Mouse (Mus musculus): Measurements from ENCODE around the gene Zc3h12d. TPM values are rescaled to one million over a fixed set of nuclear protein-coding genes. Genes with fewer than 3 reads are reported as not detected.

Gene Zc3h12d
- polyA plus RNA-seq, 1 experiment from 2014 or later, result 0.17 TPM

- WGBS, result 83% methylated on average over 2 of the region's 2 CpGs
- Histone ChIP-seq H3K27ac (replicated peaks) (no peak overlapping the region), H3K9ac (ENCODE audit: low read length) (no peak overlapping the region), H3K36me3 (ENCODE audit: control insufficient read depth, insufficient read depth, low read length) (peaks cover 29% of the 10 kb centered on the region), H3K4me2 (replicated peaks; ENCODE audit: low read depth) (no peak overlapping the region), H3K4me3 (ENCODE audit: low read depth, low read length) (no peak overlapping the region), H3K27me3 (ENCODE audit: control insufficient read depth, insufficient read depth, low read length) (no peaks in the 10 kb centered on the region), H3K4me1 (replicated peaks; ENCODE audit: control insufficient read depth, insufficient read depth) (no peaks in the 10 kb centered on the region), H3K9me3 (ENCODE audit: control insufficient read depth, low read length) (no peaks in the 10 kb centered on the region)
- no peak for DNase-seq (ENCODE audit: low spot score)
- no peak for TF ChIP-seq CTCF (IDR thresholded peaks at IDR 0.05; ENCODE audit: low read depth)
- no peak for TF ChIP-seq EP300 (optimal IDR thresholded peaks at IDR 0.05)
- ATAC-seq (ENCODE audit: low FRiP score, low TSS enrichment), result no peak
Measured at GRCm38 (mm10) chr10:7802519-7803140, 29.6 kb upstream of the Zc3h12d start.

- Histone ChIP-seq H3K9ac (ENCODE audit: low read length) (no peak overlapping the region), H3K4me3 (ENCODE audit: low read depth, low read length) (no peak overlapping the region), H3K27me3 (ENCODE audit: control insufficient read depth, insufficient read depth, low read length) (no peaks in the 10 kb centered on the region), H3K4me2 (replicated peaks; ENCODE audit: low read depth) (no peak overlapping the region), H3K4me1 (replicated peaks; ENCODE audit: control insufficient read depth, insufficient read depth) (no peaks in the 10 kb centered on the region), H3K27ac (replicated peaks) (no peak overlapping the region), H3K36me3 (ENCODE audit: control insufficient read depth, insufficient read depth, low read length) (peaks cover 19% of the 10 kb centered on the region), H3K9me3 (ENCODE audit: control insufficient read depth, low read length) (no peaks in the 10 kb centered on the region)
- 45% methylated on average over 2 of the region's 2 CpGs for WGBS
- TF ChIP-seq CTCF (IDR thresholded peaks at IDR 0.05; ENCODE audit: low read depth), result peak; percentile 82
- TF ChIP-seq EP300 (optimal IDR thresholded peaks at IDR 0.05), result no peak
- DNase-seq (ENCODE audit: low spot score) (peak; percentile 38), ATAC-seq (ENCODE audit: low FRiP score, low TSS enrichment) (0 out of 2 replicates have a peak, but pooled peaks have one; percentile 26)
Measured at GRCm38 (mm10) chr10:7809937-7810336, 22.3 kb upstream of the Zc3h12d start.

- no peaks in the 10 kb centered on the region for H3K27me3 ChIP-seq (ENCODE audit: control insufficient read depth, insufficient read depth, low read length)
- no peak overlapping the region for H3K27ac ChIP-seq (replicated peaks)
- H3K36me3 ChIP-seq (ENCODE audit: control insufficient read depth, insufficient read depth, low read length), result peaks cover 13% of the 10 kb centered on the region; the same call in 1 of the 2 replicates
- DNase-seq (ENCODE audit: low spot score) (no peak), ATAC-seq (ENCODE audit: low FRiP score, low TSS enrichment) (no peak)
- 75% methylated on average over 2 of the region's 2 CpGs for WGBS
- no peaks in the 10 kb centered on the region for H3K4me1 ChIP-seq (replicated peaks; ENCODE audit: control insufficient read depth, insufficient read depth)
- no peak overlapping the region for H3K4me2 ChIP-seq (replicated peaks; ENCODE audit: low read depth)
- no peaks in the 10 kb centered on the region for H3K9me3 ChIP-seq (ENCODE audit: control insufficient read depth, low read length)
- TF ChIP-seq CTCF (IDR thresholded peaks at IDR 0.05; ENCODE audit: low read depth) (no peak), EP300 (optimal IDR thresholded peaks at IDR 0.05) (no peak)
- H3K4me3 ChIP-seq (ENCODE audit: low read depth, low read length), result no peak overlapping the region
- H3K9ac ChIP-seq (ENCODE audit: low read length), result no peak overlapping the region
Measured at GRCm38 (mm10) chr10:7816476-7816875, 15.8 kb upstream of the Zc3h12d start.

GRCm38 (mm10) chr10:7818676-7819075, 13.6 kb upstream of the Zc3h12d start:
- no peak overlapping the region for H3K9ac ChIP-seq (ENCODE audit: low read length)
- H3K27me3 ChIP-seq (ENCODE audit: control insufficient read depth, insufficient read depth, low read length), result no peaks in the 10 kb centered on the region
- WGBS, result 92% methylated on average over 4 of the region's 4 CpGs
- no peak for TF ChIP-seq EP300 (optimal IDR thresholded peaks at IDR 0.05)
- no peak for TF ChIP-seq CTCF (IDR thresholded peaks at IDR 0.05; ENCODE audit: low read depth)
- no peaks in the 10 kb centered on the region for H3K4me1 ChIP-seq (replicated peaks; ENCODE audit: control insufficient read depth, insufficient read depth)
- no peak for DNase-seq (ENCODE audit: low spot score)
- no peak for ATAC-seq (ENCODE audit: low FRiP score, low TSS enrichment)
- H3K4me2 ChIP-seq (replicated peaks; ENCODE audit: low read depth), result no peak overlapping the region
- no peaks in the 10 kb centered on the region for H3K9me3 ChIP-seq (ENCODE audit: control insufficient read depth, low read length)
- peaks cover 11% of the 10 kb centered on the region; the same call in 1 of the 2 replicates for H3K36me3 ChIP-seq (ENCODE audit: control insufficient read depth, insufficient read depth, low read length)
- H3K27ac ChIP-seq (replicated peaks), result no peak overlapping the region
- H3K4me3 ChIP-seq (ENCODE audit: low read depth, low read length), result no peak overlapping the region

GRCm38 (mm10) chr10:7819156-7819555, 13.1 kb upstream of the Zc3h12d start:
- DNase-seq (ENCODE audit: low spot score) (no peak), ATAC-seq (ENCODE audit: low FRiP score, low TSS enrichment) (no peak)
- H3K4me2 ChIP-seq (replicated peaks; ENCODE audit: low read depth), result no peak overlapping the region
- H3K4me3 ChIP-seq (ENCODE audit: low read depth, low read length), result no peak overlapping the region
- no peak overlapping the region for H3K9ac ChIP-seq (ENCODE audit: low read length)
- H3K27ac ChIP-seq (replicated peaks), result no peak overlapping the region
- no peaks in the 10 kb centered on the region for H3K9me3 ChIP-seq (ENCODE audit: control insufficient read depth, low read length)
- peaks cover 11% of the 10 kb centered on the region; the same call in 1 of the 2 replicates for H3K36me3 ChIP-seq (ENCODE audit: control insufficient read depth, insufficient read depth, low read length)
- TF ChIP-seq EP300 (optimal IDR thresholded peaks at IDR 0.05) (no peak), CTCF (IDR thresholded peaks at IDR 0.05; ENCODE audit: low read depth) (no peak)
- 89% methylated on average over 4 of the region's 4 CpGs for whole genome bisulfite sequencing
- H3K4me1 ChIP-seq (replicated peaks; ENCODE audit: control insufficient read depth, insufficient read depth), result no peaks in the 10 kb centered on the region
- H3K27me3 ChIP-seq (ENCODE audit: control insufficient read depth, insufficient read depth, low read length), result no peaks in the 10 kb centered on the region

GRCm38 (mm10) chr10:7819603-7820002, 12.7 kb upstream of the Zc3h12d start:
- Histone ChIP-seq H3K27me3 (ENCODE audit: control insufficient read depth, insufficient read depth, low read length) (no peaks in the 10 kb centered on the region), H3K4me1 (replicated peaks; ENCODE audit: control insufficient read depth, insufficient read depth) (no peaks in the 10 kb centered on the region), H3K4me2 (replicated peaks; ENCODE audit: low read depth) (no peak overlapping the region), H3K36me3 (ENCODE audit: control insufficient read depth, insufficient read depth, low read length) (peaks cover 8% of the 10 kb centered on the region; the same call in 1 of the 2 replicates), H3K9ac (ENCODE audit: low read length) (no peak overlapping the region), H3K27ac (replicated peaks) (no peak overlapping the region), H3K4me3 (ENCODE audit: low read depth, low read length) (no peak overlapping the region), H3K9me3 (ENCODE audit: control insufficient read depth, low read length) (no peaks in the 10 kb centered on the region)
- DNase-seq (ENCODE audit: low spot score) (no peak), ATAC-seq (ENCODE audit: low FRiP score, low TSS enrichment) (no peak)
- TF ChIP-seq CTCF (IDR thresholded peaks at IDR 0.05; ENCODE audit: low read depth) (no peak), EP300 (optimal IDR thresholded peaks at IDR 0.05) (no peak)
- WGBS, result 85% methylated on average over 4 of the region's 4 CpGs

All from stomach, postnatal 0 days (tissue).